Mouse (Mus musculus) CD4-positive helper T cell, adult 2 months (primary cell): ENCODE measurements around the gene BC051142.

ENCODE experiments used
- DNase-seq: peaks from one replicate; pipeline ENCODE4 v3.0.0-alpha.2; 2012; ENCODE audit warnings: low read depth, missing footprints, low spot score

Gene BC051142

DNA sequence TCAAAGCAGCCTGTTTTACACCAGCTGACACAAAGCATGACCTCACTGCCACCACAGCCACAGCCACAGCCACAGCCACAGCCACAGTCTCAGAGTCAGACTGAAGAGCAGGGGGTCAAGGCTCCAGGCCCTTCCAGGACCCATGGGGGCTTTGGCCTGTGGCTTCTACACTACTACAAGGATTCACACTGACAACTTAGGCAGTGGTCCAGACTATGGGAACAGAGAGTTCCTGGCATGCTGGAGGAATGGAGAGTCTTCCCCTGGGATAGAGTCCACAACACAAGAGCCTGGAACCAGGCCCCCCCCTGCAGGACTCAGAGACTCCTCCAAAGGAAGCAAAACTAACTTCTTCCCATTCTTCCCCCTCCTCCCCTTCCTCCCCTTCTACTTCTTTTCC, 109.0 kb downstream of the BC051142 start:
- DNase-seq = no peak
